Mouse (Mus musculus) splenic B cell, adult 2 months (primary cell): Measurements from ENCODE around the gene Gm10799.
"Not testable (repeated sequence)": the region's sequence is repeated elsewhere in the genome, so short reads cannot be mapped to it uniquely, and the experiment has no call there.

ENCODE experiments used
- DNase-seq: peaks from one replicate; pipeline ENCODE4 v3.0.0-alpha.2; 2011; ENCODE audit warnings: low read depth, low spot score
- H3K27me3 ChIP-seq: 2 replicates; pipeline ENCODE4 v1.6.1; 2012; ENCODE audit warnings: mild to moderate bottlenecking, low read length, moderate library complexity, mixed read lengths; ENCODE audit not compliant: control insufficient read depth, poor library complexity, insufficient read depth, severe bottlenecking
- H3K36me3 ChIP-seq: 2 replicates; pipeline ENCODE4 v1.6.1; 2012; ENCODE audit warnings: mild to moderate bottlenecking, low read length, moderate library complexity, mixed read lengths; ENCODE audit not compliant: control insufficient read depth, poor library complexity, insufficient read depth, severe bottlenecking

The Gm10799 gene

GRCm38 (mm10) chr2:104068450-104068849 lies at the start of gene Gm10799:
Gene Gm10799 (minus strand): TSS chr2:104068550.
- H3K36me3 ChIP-seq, DNase-seq, H3K27me3 ChIP-seq: not testable (repeated sequence)

- not testable (repeated sequence) for H3K36me3 ChIP-seq, H3K27me3 ChIP-seq, DNase-seq
Observed at GRCm38 (mm10) chr2:104117173-104117572, 48.8 kb upstream of the Gm10799 start.

- Histone ChIP-seq H3K27me3 (no peaks in the 10 kb centered on the region), H3K36me3 (no peaks in the 10 kb centered on the region)
- DNase-seq, result no peak
Observed at GRCm38 (mm10) chr2:104114898-104115297, 46.5 kb upstream of the Gm10799 start.

- not testable (repeated sequence) for H3K36me3 ChIP-seq
Observed at GRCm38 (mm10) chr2:104113563-104113962, 45.2 kb upstream of the Gm10799 start.

GRCm38 (mm10) chr2:104111170-104111797 lies 42.9 kb upstream of the Gm10799 start:
- not testable (repeated sequence) for DNase-seq, H3K36me3 ChIP-seq, H3K27me3 ChIP-seq

More at GRCm38 (mm10) chr2:104113563-104113962, 45.2 kb upstream of the Gm10799 start:
- DNase-seq, H3K27me3 ChIP-seq: not testable (repeated sequence)

GRCm38 (mm10) chr2:104110031-104110430 lies 41.7 kb upstream of the Gm10799 start:
- DNase-seq, result no peak
- H3K36me3 ChIP-seq, result no peaks in the 10 kb centered on the region

GRCm38 (mm10) chr2:104109528-104109927 lies 41.2 kb upstream of the Gm10799 start:
- no peak for DNase-seq
- Histone ChIP-seq H3K36me3 (no peaks in the 10 kb centered on the region), H3K27me3 (no peaks in the 10 kb centered on the region)

More at GRCm38 (mm10) chr2:104110031-104110430, 41.7 kb upstream of the Gm10799 start:
- no peaks in the 10 kb centered on the region for H3K27me3 ChIP-seq

- H3K36me3 ChIP-seq, DNase-seq, H3K27me3 ChIP-seq: not testable (repeated sequence)
Observed at GRCm38 (mm10) chr2:104109021-104109420, 40.7 kb upstream of the Gm10799 start.

- no peak for DNase-seq
- Histone ChIP-seq H3K36me3 (no peaks in the 10 kb centered on the region), H3K27me3 (no peaks in the 10 kb centered on the region; the same call in 1 of the 2 replicates)
Observed at GRCm38 (mm10) chr2:104104800-104105199, 36.5 kb upstream of the Gm10799 start.

- Histone ChIP-seq H3K27me3 (no peaks in the 10 kb centered on the region; the same call in 1 of the 2 replicates), H3K36me3 (no peaks in the 10 kb centered on the region)
- no peak for DNase-seq
Observed at GRCm38 (mm10) chr2:104099946-104100345, 31.6 kb upstream of the Gm10799 start.

GRCm38 (mm10) chr2:104099231-104099585 lies 30.9 kb upstream of the Gm10799 start:
- Histone ChIP-seq H3K36me3 (no peaks in the 10 kb centered on the region), H3K27me3 (no peaks in the 10 kb centered on the region; the same call in 1 of the 2 replicates)
- no peak for DNase-seq

GRCm38 (mm10) chr2:104098529-104099230 lies 30.3 kb upstream of the Gm10799 start:
- Histone ChIP-seq H3K36me3 (no peaks in the 10 kb centered on the region), H3K27me3 (no peaks in the 10 kb centered on the region; the same call in 1 of the 2 replicates)
- no peak for DNase-seq

- not testable (repeated sequence) for DNase-seq, H3K27me3 ChIP-seq, H3K36me3 ChIP-seq
Observed at GRCm38 (mm10) chr2:104097396-104097795, 29.0 kb upstream of the Gm10799 start.

GRCm38 (mm10) chr2:104096796-104097195 lies 28.4 kb upstream of the Gm10799 start:
- not testable (repeated sequence) for DNase-seq, H3K27me3 ChIP-seq, H3K36me3 ChIP-seq

- no peak for DNase-seq
- no peaks in the 10 kb centered on the region for H3K36me3 ChIP-seq
- H3K27me3 ChIP-seq, result no peaks in the 10 kb centered on the region
Observed at GRCm38 (mm10) chr2:104096256-104096655, 27.9 kb upstream of the Gm10799 start.
